Mouse (Mus musculus) naive thymus-derived CD4-positive, alpha-beta T cell, adult 2 months (primary cell): ENCODE measurements around the gene Ccnh.
"Not testable (repeated sequence)": the region's sequence is repeated elsewhere in the genome, so short reads cannot be mapped to it uniquely, and the experiment has no call there.

Experiments used
- DNase-seq: peaks from one replicate; pipeline ENCODE4 v3.0.0-alpha.2; 2011; ENCODE audit warnings: low read depth

Gene Ccnh

GRCm38 (mm10) chr13:85188903-85189643, at the start of gene Ccnh:
Ccnh (plus strand) TSS chr13:85189408.
- peak; percentile 86 for DNase-seq

DNA sequence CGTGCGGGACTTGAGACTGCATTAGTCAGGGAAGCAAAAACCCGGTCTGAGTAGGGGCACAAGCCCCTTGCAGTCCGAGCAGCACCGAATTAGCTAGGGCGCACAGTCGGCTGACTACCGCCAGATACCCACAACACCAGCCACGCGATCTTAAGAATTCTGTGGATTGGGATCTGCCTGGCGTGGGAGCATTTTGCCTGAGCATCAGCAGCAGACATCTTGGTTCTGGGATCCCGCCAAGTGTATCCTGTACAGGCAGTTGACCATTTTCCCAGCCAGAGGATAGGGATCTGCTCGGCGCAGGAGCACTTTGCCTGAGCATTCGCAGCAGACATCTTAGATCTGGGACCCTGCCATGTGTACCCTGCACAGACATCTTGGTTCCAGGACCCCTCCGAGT, 45.8 kb upstream of the Ccnh start:
- not testable (repeated sequence) for DNase-seq

- DNase-seq = no peak
These were observed 42.7 kb upstream of the Ccnh start for GRCm38 (mm10) chr13:85146471-85146870.

DNA sequence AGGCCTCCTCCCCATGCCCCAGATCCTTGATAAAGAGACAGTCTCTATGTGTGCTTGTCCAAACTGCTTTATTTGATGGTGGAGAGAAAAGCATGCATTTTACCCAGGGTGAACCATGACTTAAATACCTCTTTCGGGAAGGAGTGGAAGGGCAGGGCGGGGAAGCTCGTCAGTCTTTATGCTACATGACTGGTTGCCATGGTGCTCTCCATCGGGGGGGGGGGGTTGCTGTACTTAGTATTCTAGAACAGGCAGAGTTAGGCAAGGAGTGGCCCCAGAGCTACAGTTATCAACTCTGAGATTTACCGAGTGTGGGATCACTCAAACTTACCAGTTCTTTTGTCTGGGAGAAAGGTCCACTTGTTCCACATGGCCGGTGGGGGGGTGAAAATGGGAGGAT, 34.5 kb upstream of the Ccnh start:
- no peak for DNase-seq

- no peak for DNase-seq
These were observed 29.2 kb upstream of the Ccnh start for GRCm38 (mm10) chr13:85159971-85160370.

DNA sequence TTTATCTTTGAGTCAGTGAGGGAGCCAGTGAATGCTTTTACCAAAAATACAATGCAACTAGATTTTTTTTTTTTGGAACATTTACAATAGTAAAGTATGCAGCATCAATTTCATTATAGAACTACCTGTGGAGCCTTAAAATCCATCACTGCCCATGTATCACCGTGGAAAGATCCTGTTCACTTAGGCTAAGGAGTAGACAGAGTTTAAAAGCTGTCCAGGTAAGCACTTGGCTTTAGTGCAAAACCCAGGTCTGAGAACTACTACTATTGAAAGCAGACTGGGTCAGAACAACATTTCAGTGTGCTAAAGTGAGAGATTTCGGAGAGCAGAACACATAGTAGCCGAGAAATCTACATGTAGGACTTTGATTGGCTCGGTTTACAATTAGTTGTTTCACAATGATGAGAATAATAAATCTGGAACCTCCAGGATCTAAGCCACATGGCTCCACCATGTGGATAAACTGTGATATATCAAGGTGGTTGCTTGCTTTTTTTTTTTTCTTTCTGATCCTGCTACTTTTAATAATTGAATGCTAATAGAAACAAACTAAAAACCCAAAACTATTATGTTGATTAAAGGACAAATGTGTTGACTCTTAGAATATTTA, 24.6 kb upstream of the Ccnh start:
- DNase-seq = no peak

- DNase-seq = peak; percentile 54
These were observed 475 bp downstream of the Ccnh start for GRCm38 (mm10) chr13:85189644-85190121.

- no peak for DNase-seq
These were observed 2.0 kb downstream of the Ccnh start for GRCm38 (mm10) chr13:85191253-85191652.

DNA sequence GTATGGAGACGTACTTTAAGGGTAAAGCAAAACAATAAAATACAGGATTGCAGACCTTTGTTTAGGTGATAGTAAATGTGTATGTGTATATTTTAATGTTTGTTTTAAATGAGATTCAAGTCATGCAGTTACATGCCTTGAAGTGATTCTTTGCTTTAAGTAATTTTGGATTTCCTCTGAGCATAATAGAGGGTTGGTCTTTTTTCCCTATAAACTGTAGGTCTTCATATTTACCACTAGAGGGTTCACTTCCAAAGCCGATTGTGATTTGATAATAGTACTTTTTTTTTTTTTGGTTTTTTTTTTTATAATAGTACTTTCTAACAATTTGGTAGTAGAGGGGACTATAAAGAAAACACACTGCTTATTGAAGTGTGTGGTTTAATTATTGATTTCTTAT, 18.3 kb downstream of the Ccnh start:
- peak; percentile 49 for DNase-seq

- DNase-seq = no peak
These were observed 19.4 kb downstream of the Ccnh start for GRCm38 (mm10) chr13:85208656-85209055.

DNA sequence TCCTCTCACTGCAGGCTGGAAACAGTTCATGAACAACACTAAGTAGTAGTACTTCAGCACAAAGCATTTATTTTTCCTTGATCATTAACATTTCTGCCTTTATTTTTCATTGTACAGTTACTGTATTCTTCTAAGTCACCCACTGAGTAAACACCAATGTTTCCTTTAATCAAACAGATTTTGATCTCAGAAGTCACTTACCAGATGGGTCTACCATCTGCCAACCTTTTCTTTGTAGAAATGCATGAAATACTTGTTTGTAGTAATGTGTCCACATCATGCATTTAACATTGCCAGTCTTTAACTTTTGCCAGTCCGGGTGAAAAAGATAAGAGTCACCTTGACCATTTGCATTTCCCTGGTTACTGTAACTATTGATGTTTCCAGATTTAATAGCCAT, 21.1 kb downstream of the Ccnh start:
- DNase-seq = no peak

GRCm38 (mm10) chr13:85218656-85219055, 29.4 kb downstream of the Ccnh start:
- DNase-seq = no peak

- DNase-seq = no peak
These were observed 49.6 kb downstream of the Ccnh start for GRCm38 (mm10) chr13:85238760-85239159.
